Mouse (Mus musculus): ENCODE measurements around the gene Mospd3. TPM values are rescaled to one million over a fixed set of nuclear protein-coding genes. Genes with fewer than 3 reads are reported as not detected.

Gene Mospd3
- 68.3 and 78.4 TPM in 2 replicates for polyA plus RNA-seq (2012; rRNA removed)

DNA sequence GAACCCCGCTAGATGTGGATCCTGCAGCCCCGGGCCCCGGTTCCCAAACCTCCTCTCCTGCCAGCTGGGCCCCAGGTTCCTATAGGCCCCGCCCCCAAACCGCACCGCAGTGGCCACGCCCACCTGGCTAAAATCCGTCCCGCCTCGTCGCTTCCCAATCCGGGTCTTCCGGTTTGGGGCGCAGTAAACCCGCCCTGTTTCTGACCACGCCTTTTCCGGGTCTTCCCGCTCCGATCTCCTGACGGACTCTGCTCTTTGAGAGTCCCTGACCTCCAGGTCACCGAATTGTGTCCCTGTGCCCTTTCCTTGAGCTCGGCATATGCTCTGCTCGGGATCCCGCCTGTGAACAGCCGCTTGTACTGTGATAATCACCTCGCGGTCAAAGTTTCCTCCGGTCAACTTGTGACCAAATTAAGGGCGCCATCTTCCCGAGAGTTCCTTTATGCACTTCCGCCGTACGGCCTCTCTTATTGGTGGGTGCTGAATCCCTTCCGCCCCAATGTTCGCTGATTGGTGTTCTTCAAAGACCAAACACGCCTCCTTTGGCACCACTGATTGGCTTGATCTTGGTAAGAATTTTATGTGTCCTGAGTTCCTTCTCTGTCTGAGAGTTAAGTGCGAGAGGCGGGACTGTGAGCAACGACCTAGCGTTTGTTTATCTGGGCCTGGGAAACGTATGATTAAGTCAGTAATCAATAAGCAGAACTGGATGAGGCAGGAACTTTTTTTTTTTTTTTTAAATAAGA is at the start of gene Mospd3:
Mospd3 (minus strand) TSS at position 440 of the 746 bp plus-strand sequence.

GRCm38 (mm10) chr5:137645652-137646091 is 44.8 kb upstream of the Mospd3 start, which contains the start of gene Irs3:
Gene Irs3, minus strand, starts transcription at chr5:137645714.

GRCm38 (mm10) chr5:137641054-137641453 is 40.2 kb upstream of the Mospd3 start, which contains the start of gene Sap25:
Gene Sap25, plus strand, starts transcription at chr5:137641334.

DNA sequence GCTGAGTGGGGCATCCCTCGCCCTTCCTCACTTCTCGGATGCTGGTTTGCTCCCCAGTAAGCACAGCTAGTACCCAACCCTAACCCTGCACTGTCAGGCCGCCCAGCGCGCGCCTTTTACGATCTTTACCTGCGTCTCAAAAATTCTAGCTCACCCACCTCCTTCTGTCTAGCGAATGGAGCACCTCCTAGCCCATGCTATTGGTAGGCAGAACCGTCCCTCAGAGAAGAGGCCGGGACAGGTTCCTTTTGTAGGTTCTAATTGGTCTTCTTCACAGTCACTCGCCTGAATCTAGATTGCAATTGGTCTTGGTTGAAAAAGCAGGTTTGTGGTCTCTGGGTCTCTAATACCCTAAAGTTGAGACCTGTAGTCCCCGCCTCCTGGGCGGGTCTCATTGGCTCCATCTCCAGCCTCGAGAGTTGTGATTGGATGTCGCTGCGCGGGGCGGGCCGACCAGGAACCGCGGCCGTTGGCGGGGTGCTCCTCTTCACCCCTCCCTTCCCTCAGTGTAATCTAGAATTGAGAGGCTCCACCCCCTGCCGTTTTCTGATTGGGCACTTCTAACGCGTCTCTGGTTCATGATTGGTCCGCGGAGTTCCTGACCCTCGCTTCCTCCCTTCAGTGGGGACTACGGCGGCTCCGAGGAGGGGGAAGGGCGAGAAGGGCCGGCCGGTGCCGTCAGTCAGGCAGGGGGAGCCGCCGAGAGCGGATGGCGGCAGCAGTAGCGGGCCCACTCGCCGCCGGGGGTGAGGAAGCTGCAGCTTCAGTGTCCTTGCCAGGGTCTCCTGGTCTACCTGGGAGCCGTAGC is 27.8 kb upstream of the Mospd3 start, which contains the start of the genes Fbxo24, Lrch4 and Gm20605:
Fbxo24 (minus strand) TSS at position 505 of the 808 bp plus-strand sequence.
Lrch4 (plus strand) TSS at position 624 of the 808 bp plus-strand sequence.
Gm20605 (plus strand) TSS at position 678 of the 808 bp plus-strand sequence.

GRCm38 (mm10) chr5:137613550-137613949 is 12.7 kb upstream of the Mospd3 start, which contains the start of gene Pcolce:
Gene Pcolce, minus strand, starts transcription at chr5:137613784.

DNA sequence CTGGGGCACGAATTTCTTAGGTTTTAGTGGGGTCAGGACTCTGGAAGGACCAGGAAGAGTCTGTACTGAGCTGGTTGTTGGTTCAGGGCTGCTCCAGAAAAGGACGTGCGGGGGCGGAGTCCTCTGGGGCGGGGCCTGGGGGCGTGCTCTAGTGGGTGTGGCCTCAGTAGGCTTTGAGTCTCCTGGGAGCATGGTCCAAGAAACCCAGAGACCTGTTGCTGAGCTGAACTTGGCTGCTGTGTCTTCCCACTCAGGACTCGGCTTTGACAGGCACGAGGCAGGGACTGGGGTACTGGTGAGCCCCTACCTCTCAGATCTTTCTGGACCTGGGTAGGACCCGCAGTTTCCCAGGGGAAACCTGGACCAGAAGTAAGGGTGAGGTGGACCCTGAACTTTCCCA is 31.2 kb downstream of the Mospd3 start, which contains the start of gene Tfr2:
Tfr2 (plus strand) TSS at position 176 of the 400 bp plus-strand sequence.

DNA sequence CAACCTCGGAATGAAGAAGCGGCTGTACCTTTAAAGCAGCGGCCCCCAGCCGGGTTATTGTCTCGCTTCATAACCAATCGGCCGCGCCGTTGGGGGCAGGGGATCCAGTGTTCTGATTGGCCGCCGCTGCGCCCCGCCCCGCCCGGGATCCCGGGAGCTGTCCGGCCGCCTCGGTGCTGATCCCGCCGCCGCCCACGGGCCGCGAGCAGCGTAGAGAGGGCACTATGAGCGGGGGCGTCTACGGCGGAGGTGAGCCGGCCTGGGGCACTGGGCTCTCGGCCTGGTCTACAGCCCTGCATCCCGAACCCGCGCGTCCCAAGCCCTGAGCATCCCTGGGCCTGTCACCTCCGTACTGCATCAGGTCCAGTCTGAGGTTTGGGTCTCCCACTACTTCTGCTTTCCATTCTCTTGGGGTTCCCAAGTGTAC is 47.4 kb downstream of the Mospd3 start, which contains the start of gene Actl6b:
Actl6b (plus strand) TSS at position 107 of the 427 bp plus-strand sequence.

Other genes with a start within 250 kb of the Mospd3 start
- gene Zan, start 124.0 kb downstream of the Mospd3 start, polyA plus RNA-seq (2012; rRNA removed) = 0.26 and 0.64 TPM in 2 replicates
- 63.7 and 67.0 TPM in 2 replicates for gene Pop7, start 98.5 kb downstream of the Mospd3 start, polyA plus RNA-seq (2012; rRNA removed)
- gene Gigyf1, start 82.5 kb downstream of the Mospd3 start, polyA plus RNA-seq (2012; rRNA removed) = 56.8 and 62.1 TPM in 2 replicates
- not detected in 2 replicates for gene Epo, start 67.8 kb downstream of the Mospd3 start, polyA plus RNA-seq (2012; rRNA removed)
- 859 and 883 TPM in 2 replicates for gene Gnb2, start 67.5 kb downstream of the Mospd3 start, polyA plus RNA-seq (2012; rRNA removed)
- 237 and 255 TPM in 2 replicates for gene Actl6b, start 47.5 kb downstream of the Mospd3 start, polyA plus RNA-seq (2012; rRNA removed)
- gene Tfr2, start 31.2 kb downstream of the Mospd3 start, polyA plus RNA-seq (2012; rRNA removed) = 8.2 and 9.8 TPM in 2 replicates
- gene Pcolce, start 12.7 kb upstream of the Mospd3 start, polyA plus RNA-seq (2012; rRNA removed) = 30.6 and 64.8 TPM in 2 replicates
- 0.23 and 0.26 TPM in 2 replicates for gene Fbxo24, start 27.9 kb upstream of the Mospd3 start, polyA plus RNA-seq (2012; rRNA removed)
- 22.0 and 23.5 TPM in 2 replicates for gene Lrch4, start 28.1 kb upstream of the Mospd3 start, polyA plus RNA-seq (2012; rRNA removed)
- gene Gm20605, start 28.1 kb upstream of the Mospd3 start, polyA plus RNA-seq (2012; rRNA removed) = 16.1 and 17.9 TPM in 2 replicates
- 35.2 and 37.5 TPM in 2 replicates for gene Sap25, start 40.3 kb upstream of the Mospd3 start, polyA plus RNA-seq (2012; rRNA removed)
- 0.06 and 0.13 TPM in 2 replicates for gene Irs3, start 44.7 kb upstream of the Mospd3 start, polyA plus RNA-seq (2012; rRNA removed)
- 16.9 and 19.4 TPM in 2 replicates for gene Agfg2, start 83.7 kb upstream of the Mospd3 start, polyA plus RNA-seq (2012; rRNA removed)
- 165 and 183 TPM in 2 replicates for gene Nyap1, start 140.5 kb upstream of the Mospd3 start, polyA plus RNA-seq (2012; rRNA removed)
- gene Tsc22d4, start 144.7 kb upstream of the Mospd3 start, polyA plus RNA-seq (2012; rRNA removed) = 57.8 and 66.5 TPM in 2 replicates
- gene Ppp1r35, start 177.8 kb upstream of the Mospd3 start, polyA plus RNA-seq (2012; rRNA removed) = 55.5 and 66.0 TPM in 2 replicates
- gene Mepce, start 186.6 kb upstream of the Mospd3 start, polyA plus RNA-seq (2012; rRNA removed) = 36.2 and 40.2 TPM in 2 replicates
- 11.3 and 14.0 TPM in 2 replicates for gene Zcwpw1, start 186.7 kb upstream of the Mospd3 start, polyA plus RNA-seq (2012; rRNA removed)
- gene Pilra, start 235.2 kb upstream of the Mospd3 start, polyA plus RNA-seq (2012; rRNA removed) = 0.38 TPM in 2 replicates

All from central nervous system, embryonic 14 days (tissue).